Mouse (Mus musculus): ENCODE data around the gene Ubtf. TPM values are rescaled to one million over a fixed set of nuclear protein-coding genes. Genes with fewer than 3 reads are reported as not detected.

Gene Ubtf
- polyA plus RNA-seq (2021; fragmentation: Nextera tagmentation), result 42.1 and 43.3 TPM in 2 replicates
- long read RNA-seq, experiment 1, full-length matches to known transcripts, result 247 of 343 reads
- long read RNA-seq, experiment 1, partial matches to known transcripts, result 46 of 343 reads
- long read RNA-seq, experiment 1, other reads (novel, unspliced or antisense), result 50 of 343 reads
- long read RNA-seq, experiment 2, full-length matches to known transcripts, result 30 of 89 reads
- long read RNA-seq, experiment 2, partial matches to known transcripts, result 47 of 89 reads
- long read RNA-seq, experiment 2, other reads (novel, unspliced or antisense), result 12 of 89 reads

DNA sequence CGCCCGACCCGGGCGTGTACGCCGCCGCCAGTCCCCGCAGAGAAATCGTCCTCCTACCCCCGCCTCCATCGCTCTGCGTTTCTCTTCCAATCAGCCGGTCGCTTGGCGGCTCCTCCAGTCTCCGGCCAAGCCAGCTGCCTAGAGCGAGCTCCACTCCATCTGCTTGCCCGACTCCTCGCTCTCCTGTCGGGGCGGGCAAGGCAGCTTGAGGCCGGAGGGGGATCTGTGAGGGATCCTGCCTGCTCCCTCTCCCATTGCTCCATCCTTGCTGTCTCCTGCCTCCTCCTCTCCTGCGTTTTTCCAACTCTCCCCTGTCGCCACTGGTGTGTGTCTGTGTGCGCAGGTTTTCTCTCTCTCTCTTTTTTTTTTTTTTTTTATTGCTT, at the start of gene Ubtf:
Gene Ubtf (minus strand): TSS at position 333 of the 383 bp plus-strand sequence.

DNA sequence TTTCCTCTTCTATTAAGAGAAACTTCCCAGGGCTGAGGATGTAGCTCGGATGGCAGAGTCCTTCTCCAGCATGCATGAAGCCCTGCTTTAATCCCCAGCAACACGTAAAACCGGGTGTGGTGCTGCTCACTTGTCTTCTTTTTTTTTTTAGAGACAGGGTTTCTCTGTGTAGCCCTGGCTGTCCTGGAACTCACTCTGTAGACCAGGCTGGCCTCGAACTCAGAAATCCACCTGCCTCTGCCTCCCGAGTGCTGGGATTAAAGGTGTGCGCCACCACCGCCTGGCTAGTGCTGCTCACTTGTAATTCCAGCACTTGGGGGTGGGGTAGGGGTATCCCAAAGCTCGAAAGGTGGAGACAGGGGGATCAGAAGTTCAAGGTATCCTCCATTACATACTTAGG, 46.6 kb upstream of the Ubtf start, which contains the start of gene Slc4a1:
Gene Slc4a1 (minus strand): TSS at position 101 of the 400 bp plus-strand sequence.

DNA sequence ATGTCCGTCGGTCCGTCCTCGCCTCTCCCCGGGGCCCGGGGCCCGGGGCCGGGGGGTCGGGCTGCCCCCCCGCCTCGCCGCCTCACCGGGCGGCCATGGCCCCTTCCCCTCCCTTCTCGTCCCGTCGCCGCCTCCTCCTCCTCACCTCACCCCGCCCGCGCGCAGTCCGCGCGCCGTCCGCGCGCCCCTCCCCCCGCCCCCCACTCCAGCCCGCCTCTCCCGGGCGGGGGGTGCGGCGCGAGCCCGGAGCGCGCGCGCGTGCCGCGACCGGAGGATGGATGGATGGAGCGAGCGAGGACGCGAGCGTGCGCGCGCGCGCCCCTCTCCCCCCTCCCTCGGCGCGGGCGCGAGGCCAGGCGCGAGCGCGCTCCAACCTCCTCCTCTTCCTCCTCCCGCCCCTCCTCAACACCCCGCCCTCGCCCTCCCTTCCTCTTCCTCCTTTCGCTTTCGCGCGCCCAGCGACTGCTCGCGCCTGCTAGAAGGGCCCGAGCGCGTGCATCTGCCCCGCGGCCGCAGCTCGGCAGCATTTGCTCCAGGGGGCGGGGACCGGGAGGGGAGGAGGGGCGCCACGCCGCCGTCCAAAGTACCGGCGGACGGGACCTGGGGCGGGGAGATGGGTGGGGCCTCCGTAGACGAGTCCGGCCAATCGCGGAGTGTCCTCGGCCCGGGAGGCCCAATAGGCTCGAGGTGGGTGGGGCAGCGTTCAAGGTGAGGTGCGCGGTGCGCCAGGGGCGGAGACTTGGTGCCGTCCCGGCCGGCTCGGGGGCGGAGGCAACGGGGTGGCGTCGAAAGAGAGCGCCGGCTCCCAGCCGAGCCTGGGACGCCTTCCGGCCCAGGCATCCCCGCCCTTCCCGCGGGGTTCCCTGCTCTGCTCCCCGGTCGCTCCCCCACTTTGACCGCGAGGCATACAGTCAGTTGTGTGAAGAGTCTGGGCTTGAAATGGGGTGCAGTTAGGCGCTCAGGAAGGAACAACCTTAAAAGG, 22.8 kb downstream of the Ubtf start, which contains the start of gene Atxn7l3:
Gene Atxn7l3 (minus strand): TSS at position 141 of the 982 bp plus-strand sequence.

DNA sequence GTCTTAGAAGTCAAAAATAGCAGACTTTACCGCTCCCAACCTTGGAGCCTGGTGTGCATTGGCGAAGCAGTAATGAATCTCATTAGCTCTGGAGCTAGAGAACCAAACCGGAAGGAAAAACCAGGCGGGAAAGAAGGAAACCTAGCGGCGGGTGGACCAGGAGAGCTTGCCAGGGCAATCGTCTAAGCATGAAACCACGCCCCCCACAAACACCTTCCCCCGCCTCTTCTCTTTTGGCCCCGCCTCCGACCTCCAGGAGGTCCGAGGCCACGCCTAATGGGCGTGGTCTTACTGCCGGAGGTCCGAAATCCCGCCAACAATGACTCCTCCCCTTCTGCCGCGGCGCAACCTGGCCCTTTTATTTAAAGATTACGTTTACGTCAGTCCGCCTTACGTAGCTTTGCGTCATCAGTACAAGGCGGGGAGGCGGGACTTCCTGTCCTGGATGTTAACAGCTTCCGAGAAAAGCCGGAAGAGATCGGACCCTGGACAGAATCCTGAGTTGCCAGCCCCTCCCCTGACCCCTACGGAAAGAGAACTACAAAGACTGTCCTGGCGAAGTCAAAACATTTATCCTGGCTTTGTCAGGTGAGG, 34.9 kb downstream of the Ubtf start, which contains the start of gene Tmub2:
Gene Tmub2 (plus strand): TSS at position 431 of the 594 bp plus-strand sequence.

DNA sequence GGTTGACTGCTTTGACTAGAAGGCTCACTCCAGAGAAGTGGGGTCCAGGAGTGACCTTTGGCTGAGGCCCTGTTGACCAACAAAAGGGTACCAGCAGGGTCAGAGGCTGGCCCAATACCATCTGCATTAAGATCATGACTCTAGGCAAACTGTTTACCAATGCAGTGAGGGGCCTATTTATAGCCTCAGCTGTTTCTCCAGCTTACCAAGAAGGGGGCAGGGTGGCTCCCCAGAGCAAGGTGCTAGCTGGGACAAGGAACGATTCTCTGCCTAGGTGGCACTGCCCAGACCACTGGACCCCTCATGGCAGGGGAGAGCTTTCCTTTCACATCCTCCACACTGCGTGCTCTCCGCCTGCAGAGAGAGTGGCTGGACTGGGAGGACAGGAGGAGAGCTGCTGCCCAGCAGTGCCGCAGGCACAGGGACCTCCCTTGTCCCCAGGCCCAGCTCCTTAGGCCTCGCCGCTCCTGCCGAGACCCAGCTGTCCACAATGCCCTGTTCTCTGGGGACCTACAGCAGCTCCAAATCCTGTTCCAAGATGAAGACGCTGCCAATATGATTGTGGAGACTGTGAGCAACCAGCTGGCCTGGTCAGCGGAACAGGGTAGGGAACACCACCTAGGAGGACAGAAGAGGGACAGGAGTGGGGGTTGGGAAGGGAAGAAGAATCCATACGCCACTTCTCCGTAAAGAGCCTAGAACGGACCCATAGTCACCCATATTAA, 50.9 kb downstream of the Ubtf start, which contains the start of gene Asb16:
Gene Asb16 (plus strand): TSS at position 224 of the 725 bp plus-strand sequence.

Other genes starting within 250 kb of the Ubtf start
- gene Mpp2, start 231.2 kb downstream of the Ubtf start, polyA plus RNA-seq (2021; fragmentation: Nextera tagmentation), result 31.0 and 37.4 TPM in 2 replicates
- not detected in 2 replicates for gene Ppy, start 218.4 kb downstream of the Ubtf start, polyA plus RNA-seq (2021; fragmentation: Nextera tagmentation)
- gene Pyy, start 211.9 kb downstream of the Ubtf start, polyA plus RNA-seq (2021; fragmentation: Nextera tagmentation), result not detected in 2 replicates
- gene Nags, start 174.2 kb downstream of the Ubtf start, polyA plus RNA-seq (2021; fragmentation: Nextera tagmentation), result 0.06 TPM in 1 of 2 replicates, not detected in the other
- 35.3 and 47.1 TPM in 2 replicates for gene Tmem101, start 163.3 kb downstream of the Ubtf start, polyA plus RNA-seq (2021; fragmentation: Nextera tagmentation)
- 91.0 and 105 TPM in 2 replicates for gene Lsm12, start 134.4 kb downstream of the Ubtf start, polyA plus RNA-seq (2021; fragmentation: Nextera tagmentation)
- 24.1 and 27.0 TPM in 2 replicates for gene G6pc3, start 130.1 kb downstream of the Ubtf start, polyA plus RNA-seq (2021; fragmentation: Nextera tagmentation)
- gene Hdac5, start 89.6 kb downstream of the Ubtf start, polyA plus RNA-seq (2021; fragmentation: Nextera tagmentation), result 47.8 and 66.9 TPM in 2 replicates
- 1.4 and 1.6 TPM in 2 replicates for gene BC030867, start 70.9 kb downstream of the Ubtf start, polyA plus RNA-seq (2021; fragmentation: Nextera tagmentation)
- 0.82 and 1.2 TPM in 2 replicates for gene Asb16, start 51.0 kb downstream of the Ubtf start, polyA plus RNA-seq (2021; fragmentation: Nextera tagmentation)
- gene Tmub2, start 34.8 kb downstream of the Ubtf start, polyA plus RNA-seq (2021; fragmentation: Nextera tagmentation), result 81.4 and 90.6 TPM in 2 replicates
- gene Atxn7l3, start 23.1 kb downstream of the Ubtf start, polyA plus RNA-seq (2021; fragmentation: Nextera tagmentation), result 11.1 and 20.7 TPM in 2 replicates
- gene Slc4a1, start 46.5 kb upstream of the Ubtf start, polyA plus RNA-seq (2021; fragmentation: Nextera tagmentation), result not detected in 2 replicates
- 53.3 and 211 TPM in 2 replicates for gene Rundc3a, start 73.7 kb upstream of the Ubtf start, polyA plus RNA-seq (2021; fragmentation: Nextera tagmentation)
- 94.9 and 175 TPM in 2 replicates for gene Slc25a39, start 88.2 kb upstream of the Ubtf start, polyA plus RNA-seq (2021; fragmentation: Nextera tagmentation)
- gene Grn, start 110.6 kb upstream of the Ubtf start, polyA plus RNA-seq (2021; fragmentation: Nextera tagmentation), result 38.6 and 40.3 TPM in 2 replicates
- gene Fam171a2, start 127.9 kb upstream of the Ubtf start, polyA plus RNA-seq (2021; fragmentation: Nextera tagmentation), result 0.67 and 7.7 TPM in 2 replicates
- gene Itga2b, start 150.4 kb upstream of the Ubtf start, polyA plus RNA-seq (2021; fragmentation: Nextera tagmentation), result 4.4 and 5.7 TPM in 2 replicates
- 17.7 and 24.4 TPM in 2 replicates for gene Gpatch8, start 236.7 kb upstream of the Ubtf start, polyA plus RNA-seq (2021; fragmentation: Nextera tagmentation)